Mouse (Mus musculus) adrenal gland, postnatal 10 days (tissue): ENCODE measurements at regions not wholly inside any gene's neighbourhood (a gene's known extent, or its start where the extent isn't known, plus 50 kb on each side); places are given as distances from the start of the nearest gene placed in this dataset.

Source experiments
- DNase-seq: peaks from one replicate; pipeline ENCODE4 v3.0.0; 2021; ENCODE audit warnings: mixed read lengths

DNA sequence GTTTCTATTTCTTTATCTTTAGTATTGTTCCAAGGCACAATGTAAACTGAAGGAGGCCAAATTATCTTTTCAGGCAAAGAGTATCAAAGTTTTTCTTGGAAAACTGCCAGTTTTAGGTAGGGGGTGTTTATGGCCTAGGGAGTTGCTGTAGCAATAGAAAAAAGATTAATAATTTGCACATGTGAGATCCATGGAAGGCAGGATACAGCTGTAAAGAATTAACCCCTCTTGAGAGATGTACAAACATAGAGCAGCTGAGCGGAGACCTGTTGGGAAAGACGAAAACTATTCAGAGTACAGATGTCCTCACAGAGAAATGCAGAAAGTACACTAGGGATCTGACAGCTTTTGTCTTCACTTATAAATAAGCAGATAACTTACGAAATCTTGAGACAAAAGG, 176.8 kb downstream of the Fign start:
- no peak for DNase-seq

- DNase-seq, result no peak
Measured at GRCm38 (mm10) chr2:63920019-63920418, 177.8 kb downstream of the Fign start.

- DNase-seq, result no peak
Measured at GRCm38 (mm10) chr2:63900644-63901043, 197.2 kb downstream of the Fign start.

DNA sequence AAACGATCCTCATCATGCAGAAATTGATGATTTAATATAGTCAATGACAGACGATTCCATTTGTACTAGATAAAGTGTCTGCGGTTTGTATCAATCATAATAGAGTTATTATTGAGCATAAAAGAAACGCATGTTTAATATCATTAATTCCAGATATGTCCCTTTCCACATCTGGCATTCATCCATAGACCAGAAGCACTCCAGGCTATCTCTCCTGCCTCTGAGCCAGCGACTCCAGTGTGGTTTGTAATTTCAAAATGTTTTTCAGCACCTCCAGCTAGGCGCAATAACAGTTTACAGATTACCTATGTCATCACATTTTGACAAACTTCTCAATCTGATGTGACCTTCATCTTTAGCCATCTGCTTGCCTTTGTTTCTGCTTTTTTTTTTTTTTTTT, 219.4 kb downstream of the Fign start:
- DNase-seq, result no peak

GRCm38 (mm10) chr2:63877387-63877786, 220.5 kb downstream of the Fign start:
- DNase-seq, result no peak

DNA sequence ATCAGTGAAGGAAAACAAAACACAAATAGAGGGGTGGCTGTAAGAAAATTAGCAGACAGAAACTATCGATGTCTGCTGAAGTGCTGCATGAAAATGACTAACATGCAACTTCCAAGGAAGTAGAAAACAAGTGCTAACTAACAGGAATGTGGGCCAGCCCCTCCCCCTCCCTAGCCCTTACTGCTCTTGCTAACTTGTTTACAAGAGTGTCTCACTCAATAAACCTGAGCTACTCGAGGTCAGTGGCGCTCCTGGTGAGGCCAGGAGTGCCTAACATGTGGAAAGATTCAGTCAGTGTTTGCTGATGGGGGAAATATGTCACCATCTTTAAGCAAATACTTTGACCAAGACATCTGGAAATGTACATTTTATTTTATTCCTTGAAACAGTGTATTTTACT, 221.5 kb downstream of the Fign start:
- no peak for DNase-seq

DNA sequence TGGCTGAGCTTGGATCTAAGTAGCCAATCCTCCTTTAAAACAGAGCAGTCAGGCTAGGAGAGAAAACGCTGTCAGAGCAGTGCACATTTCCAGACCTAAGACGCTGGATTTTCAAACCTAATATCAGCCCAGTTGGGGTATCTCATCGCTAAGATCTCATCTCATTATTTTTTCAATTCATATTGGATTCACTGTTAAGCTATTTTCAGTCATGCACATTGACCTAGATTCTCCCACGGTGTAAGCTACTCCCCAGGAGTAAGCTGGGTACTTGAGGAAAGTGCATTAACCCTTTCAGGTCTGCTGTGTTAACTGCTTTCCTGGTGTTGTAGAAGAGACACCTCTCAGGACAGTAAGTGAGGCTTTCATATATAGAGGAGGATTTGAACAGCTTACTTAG, 222.7 kb downstream of the Fign start:
- DNase-seq, result no peak

DNA sequence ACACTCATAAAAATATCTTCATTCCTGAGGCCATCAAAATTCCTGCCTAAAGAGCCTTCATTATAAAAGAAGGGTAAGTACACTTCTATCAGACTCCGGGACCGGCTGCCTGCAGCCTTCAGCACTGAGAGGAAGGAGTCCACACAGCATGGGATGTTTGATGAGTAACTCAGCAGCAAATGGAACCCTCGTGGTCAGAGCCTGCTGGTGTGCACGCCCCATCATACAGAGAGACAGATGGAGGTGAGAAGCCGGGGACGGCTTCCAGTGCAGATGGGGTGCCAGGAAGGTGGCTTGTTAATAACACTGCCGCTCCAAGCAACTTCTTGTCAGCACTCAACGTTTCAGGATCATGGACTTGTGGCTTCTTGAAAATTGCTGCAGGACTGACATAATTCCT, 231.3 kb downstream of the Fign start:
- DNase-seq, result no peak

DNA sequence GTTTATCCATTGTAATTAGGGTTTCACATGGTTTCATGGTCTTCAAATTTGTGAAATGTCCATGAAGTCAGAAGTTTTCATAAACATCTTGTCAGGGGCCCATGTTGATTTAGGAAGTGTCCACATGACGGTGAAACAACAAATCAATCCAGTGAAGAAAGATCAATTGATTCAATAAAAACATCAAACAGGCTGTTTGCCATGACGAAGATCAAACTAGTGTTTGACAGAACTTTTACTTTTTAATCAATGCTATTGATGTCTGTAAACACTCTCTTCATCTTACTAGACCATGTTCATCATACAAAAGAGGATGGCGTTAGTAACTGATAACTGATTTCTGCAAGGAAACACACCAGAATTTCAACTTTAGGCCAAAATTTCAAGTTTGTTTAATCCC, 236.0 kb downstream of the Fign start:
- no peak for DNase-seq

GRCm38 (mm10) chr2:63856462-63857054, 241.3 kb downstream of the Fign start:
- DNase-seq, result peak; percentile 27

- no peak for DNase-seq
Measured at GRCm38 (mm10) chr2:63855476-63855875, 242.4 kb downstream of the Fign start.

- DNase-seq, result peak; percentile 25
Measured at GRCm38 (mm10) chr2:63854198-63854875, 243.5 kb downstream of the Fign start.

DNA sequence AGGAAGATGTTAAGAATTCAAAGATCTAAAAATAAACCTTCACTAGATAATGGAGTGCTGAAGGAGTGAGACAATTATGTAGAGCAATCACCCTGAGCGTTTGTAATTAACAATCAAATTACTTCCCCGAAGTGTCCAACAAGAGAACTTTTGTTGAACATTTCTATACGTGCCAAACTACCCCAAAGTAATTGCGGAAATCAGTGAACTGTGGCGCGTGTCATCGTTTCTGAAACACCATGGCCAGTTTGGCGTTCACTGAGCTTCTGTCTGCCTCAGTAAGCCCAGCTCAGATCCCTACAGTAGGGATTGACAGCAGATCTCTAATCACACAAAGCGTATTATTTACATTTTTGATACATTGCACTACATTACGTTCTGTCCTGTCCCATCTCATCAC, 244.6 kb downstream of the Fign start:
- no peak for DNase-seq

- no peak for DNase-seq
Measured at GRCm38 (mm10) chr2:63852287-63852686, 245.6 kb downstream of the Fign start.

DNA sequence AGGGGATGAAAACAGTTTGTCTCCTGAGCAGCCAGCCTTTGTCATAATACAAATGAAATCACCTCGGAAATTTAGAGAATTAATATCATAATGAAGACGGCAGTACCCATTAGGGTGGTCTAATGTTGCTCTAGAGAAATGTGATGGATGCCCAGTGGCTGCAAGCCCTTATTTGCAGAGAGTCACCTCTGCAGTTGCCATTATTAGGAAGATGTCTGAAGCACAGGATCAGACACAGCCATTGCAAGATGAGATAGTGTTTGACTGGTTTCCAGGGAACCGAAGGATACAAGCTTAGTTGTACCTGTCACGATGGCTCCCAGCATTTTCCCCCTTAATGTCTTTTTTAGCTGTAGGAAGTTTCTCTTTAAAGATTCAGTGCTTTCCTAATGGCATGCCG, 247.8 kb downstream of the Fign start:
- no peak for DNase-seq

DNA sequence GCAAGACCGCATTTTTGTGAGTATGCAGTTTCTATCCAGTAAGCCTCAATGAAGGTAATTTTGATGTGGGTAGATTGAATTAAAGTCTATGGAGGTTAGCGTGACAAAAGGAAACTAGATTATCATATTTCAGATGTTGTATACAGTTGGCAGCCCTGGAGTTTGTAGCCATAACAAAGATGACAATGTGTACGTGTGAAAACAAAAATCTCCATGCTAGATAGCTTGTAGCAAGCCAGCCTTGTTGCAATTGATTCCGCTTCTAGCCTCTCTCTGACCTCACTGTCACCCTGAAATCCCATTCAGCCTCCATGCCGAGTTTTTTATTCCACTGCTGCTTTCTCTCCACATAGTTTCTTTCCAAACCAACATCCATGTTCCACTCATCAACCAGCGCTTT, 248.4 kb downstream of the Fign start:
- no peak for DNase-seq

- DNase-seq, result no peak
Measured at GRCm38 (mm10) chr2:63832041-63832714, 265.7 kb downstream of the Fign start.

- DNase-seq, result no peak
Measured at GRCm38 (mm10) chr2:63830431-63830830, 267.4 kb downstream of the Fign start.

- no peak for DNase-seq
Measured at GRCm38 (mm10) chr2:63828633-63829032, 269.2 kb downstream of the Fign start.

- no peak for DNase-seq
Measured at GRCm38 (mm10) chr2:63819440-63819839, 278.4 kb downstream of the Fign start.
